In genomic region chr11:20045586-20045985, GRCm38 (mm10) we compare ENCODE assay signal across 20 mouse cellular contexts.
DNase-seq lines count a peak whose midpoint lies in the region; ATAC-seq and TF ChIP-seq lines count a peak whose summit lies in the region.
"Had no signal": no experiment of that assay in that cellular context is flagged by ENCODE, and none has a peak within 500 bp of the region (broad histone marks: within the 10 kb centered on the region; RNA-seq: fewer than 3 reads in every experiment).

No protein-coding gene starts in this region.

- no peak overlapping the region for H3K27ac ChIP-seq in intestine, postnatal 0 days (ENCODE audit: low read depth, low read length)
- no peak overlapping the region for H3K27ac ChIP-seq in intestine, embryonic 15.5 days
- no peak overlapping the region for H3K27ac ChIP-seq in lung, postnatal 0 days (ENCODE audit: low read length)
- no peak overlapping the region for H3K27ac ChIP-seq in MEL (ENCODE audit: control insufficient read depth, low read depth, low read length)
- H3K27ac ChIP-seq: forebrain, embryonic 12.5 days; hindbrain, embryonic 13.5 days; limb, embryonic 10.5 days had no signal

- no peaks in the 10 kb centered on the region for H3K79me2 ChIP-seq in MEL (ENCODE audit: control insufficient read depth, insufficient read depth, low read length, poor library complexity)

- no peak for ATAC-seq in intestine, postnatal 0 days
- ATAC-seq in intestine, embryonic 15.5 days: no peak
- no peak for ATAC-seq in lung, postnatal 0 days
- ATAC-seq: intestine, embryonic 16.5 days; midbrain, embryonic 16.5 days had no signal

- TF ChIP-seq POLR2A in MEL (IDR thresholded peaks at IDR 0.05; ENCODE audit: control insufficient read depth in 1 of 2, insufficient read depth in 1 of 2, low read depth in 1 of 2, low read length in 2 of 2, poor library complexity in 1 of 2): no peak

- no peak overlapping the region for H3K4me3 ChIP-seq in intestine, postnatal 0 days (ENCODE audit: low read depth, low read length)
- no peak overlapping the region for H3K4me3 ChIP-seq in intestine, embryonic 15.5 days (replicated peaks)
- no peak overlapping the region for H3K4me3 ChIP-seq in lung, postnatal 0 days (ENCODE audit: low read depth, low read length)
- no peak overlapping the region for H3K4me3 ChIP-seq in MEL (ENCODE audit: control insufficient read depth in 1 of 2, insufficient read depth in 1 of 2, low read depth in 2 of 2, low read length in 2 of 2)
- H3K4me3 ChIP-seq: forebrain, embryonic 12.5 days; hindbrain, embryonic 13.5 days; limb, embryonic 10.5 days had no signal

- TF ChIP-seq RAD21 in MEL (IDR thresholded peaks at IDR 0.05; ENCODE audit: low read depth, low read length): peak; percentile 45

- DNase-seq in lung, postnatal 0 days (ENCODE audit: low spot score): no peak
- no peak for DNase-seq in lung, postnatal 25 days (ENCODE audit: low spot score)
- DNase-seq in CD4-positive, CD25-positive, alpha-beta regulatory T cell, adult 2 months (ENCODE audit: low read depth, low spot score): peak; percentile 24
- DNase-seq in MEL (ENCODE audit: low read depth, low spot score): peak; percentile 44
- DNase-seq in spleen, postnatal 14 days (ENCODE audit: low spot score in 2 of 2): no peak
- no peak for DNase-seq in kidney, adult 8-10 months
- DNase-seq: cerebellum, adult 8-10 months; gastrocnemius, postnatal 36 days; heart, postnatal 10 days; kidney, postnatal 10 days; lung, postnatal 10 days; right cerebral cortex, postnatal 4 days had no signal

- no peaks in the 10 kb centered on the region for H3K36me3 ChIP-seq in intestine, postnatal 0 days (ENCODE audit: control insufficient read depth, insufficient read depth)
- H3K36me3 ChIP-seq in intestine, embryonic 15.5 days: no peaks in the 10 kb centered on the region
- H3K36me3 ChIP-seq in lung, postnatal 0 days (ENCODE audit: insufficient read depth, low read length): no peaks in the 10 kb centered on the region
- H3K36me3 ChIP-seq in MEL (ENCODE audit: control insufficient read depth in 1 of 2, insufficient read depth in 2 of 2, low read length in 2 of 2): peaks cover 0 to 3% of the 10 kb centered on the region in 2 experiments; a peak in 1 of 4 replicates
- H3K36me3 ChIP-seq: forebrain, embryonic 12.5 days; hindbrain, embryonic 13.5 days; limb, embryonic 10.5 days had no signal

- H3K4me1 ChIP-seq in intestine, postnatal 0 days (replicated peaks; ENCODE audit: control insufficient read depth, insufficient read depth, low read length): no peaks in the 10 kb centered on the region
- peaks cover 6% of the 10 kb centered on the region; the same call in 1 of the 2 replicates for H3K4me1 ChIP-seq in intestine, embryonic 15.5 days (replicated peaks)
- no peaks in the 10 kb centered on the region for H3K4me1 ChIP-seq in lung, postnatal 0 days (ENCODE audit: insufficient read depth, low read depth, low read length)
- H3K4me1 ChIP-seq in MEL (ENCODE audit: control insufficient read depth in 1 of 2, insufficient read depth in 2 of 2, low read length in 2 of 2): peaks cover 3 to 7% of the 10 kb centered on the region in 2 experiments; a peak in 3 of 4 replicates

- TF ChIP-seq EP300 in lung, postnatal 0 days (IDR thresholded peaks at IDR 0.05): no peak
- no peak for TF ChIP-seq EP300 in MEL (IDR thresholded peaks at IDR 0.05; ENCODE audit: low read depth in 1 of 2, low read length in 2 of 2)

- no peaks in the 10 kb centered on the region for H3K9me3 ChIP-seq in intestine, postnatal 0 days (ENCODE audit: control insufficient read depth)
- no peaks in the 10 kb centered on the region for H3K9me3 ChIP-seq in intestine, embryonic 15.5 days
- no peaks in the 10 kb centered on the region for H3K9me3 ChIP-seq in lung, postnatal 0 days (ENCODE audit: low read length)
- no peaks in the 10 kb centered on the region for H3K9me3 ChIP-seq in MEL (replicated peaks; ENCODE audit: insufficient read depth, low read length)
- H3K9me3 ChIP-seq: forebrain, embryonic 12.5 days; hindbrain, embryonic 13.5 days; limb, embryonic 10.5 days had no signal

- H3K9ac ChIP-seq in intestine, postnatal 0 days (ENCODE audit: low read depth, low read length): no peak overlapping the region
- H3K9ac ChIP-seq in intestine, embryonic 15.5 days: no peak overlapping the region
- no peak overlapping the region for H3K9ac ChIP-seq in lung, postnatal 0 days (replicated peaks; ENCODE audit: low read depth)
- no peak overlapping the region for H3K9ac ChIP-seq in MEL (ENCODE audit: control insufficient read depth, low read depth, low read length, poor library complexity, severe bottlenecking)
- H3K9ac ChIP-seq: forebrain, embryonic 12.5 days; hindbrain, embryonic 13.5 days had no signal

- 80% methylated on average over 3 of the region's 3 CpGs for WGBS in intestine, postnatal 0 days
- WGBS in intestine, embryonic 15.5 days: 70% methylated on average over 3 of the region's 3 CpGs
- WGBS in lung, postnatal 0 days: 85% methylated on average over 3 of the region's 3 CpGs

- no peak overlapping the region for H3K4me2 ChIP-seq in intestine, postnatal 0 days (replicated peaks; ENCODE audit: low read depth)
- H3K4me2 ChIP-seq in intestine, embryonic 15.5 days (replicated peaks): no peak overlapping the region
- no peak overlapping the region for H3K4me2 ChIP-seq in lung, postnatal 0 days (replicated peaks; ENCODE audit: low read depth, low read length)
- H3K4me2 ChIP-seq: forebrain, embryonic 12.5 days; hindbrain, embryonic 13.5 days; liver, embryonic 11.5 days had no signal

- peak; percentile 47 for TF ChIP-seq CTCF in intestine, postnatal 0 days (IDR thresholded peaks at IDR 0.05; ENCODE audit: low read depth)
- TF ChIP-seq CTCF in lung, postnatal 0 days (IDR thresholded peaks at IDR 0.05): peak; percentile 47
- TF ChIP-seq CTCF in MEL (IDR thresholded peaks at IDR 0.05 in 2 of 3, conservative IDR thresholded peaks at IDR 0.05 in 1 of 3; ENCODE audit: control insufficient read depth in 1 of 3, insufficient read depth in 1 of 3, low read depth in 2 of 3, low read length in 3 of 3, poor library complexity in 1 of 3, severe bottlenecking in 1 of 3): peak; percentile 14 to 58 (median 33); a peak in 4 of 6 replicates

- no peaks in the 10 kb centered on the region for H3K27me3 ChIP-seq in intestine, postnatal 0 days (replicated peaks; ENCODE audit: control insufficient read depth, insufficient read depth, low read length)
- no peaks in the 10 kb centered on the region for H3K27me3 ChIP-seq in intestine, embryonic 15.5 days (replicated peaks)
- no peaks in the 10 kb centered on the region for H3K27me3 ChIP-seq in lung, postnatal 0 days (replicated peaks; ENCODE audit: insufficient read depth, low read length)
- H3K27me3 ChIP-seq in MEL (ENCODE audit: control insufficient read depth in 1 of 2, insufficient read depth in 2 of 2, low read length in 2 of 2): no peaks in the 10 kb centered on the region
- H3K27me3 ChIP-seq: forebrain, embryonic 12.5 days; hindbrain, embryonic 13.5 days had no signal

TF ChIP-seq in MEL, 35 proteins besides CTCF, POLR2A, EP300 and RAD21:
- peak; percentile 66 for TF ChIP-seq SMC3 (IDR thresholded peaks at IDR 0.05; ENCODE audit: low read depth, low read length)
- no peak for TF ChIP-seq CHD2 (IDR thresholded peaks at IDR 0.05; ENCODE audit: low read length)
- peak; percentile 42; the same call in 1 of the 2 replicates for TF ChIP-seq ZC3H11A (IDR thresholded peaks at IDR 0.05; ENCODE audit: low read depth, low read length)
TF ChIP-seq in MEL: peak in this region for 2.

Comparison
In these comparisons a context has a peak if more than half of its experiments do, and no peak if none do; other contexts are left out.
1. DNase-seq: peak in CD4-positive, CD25-positive, alpha-beta regulatory T cell, adult 2 months (single experiment) and MEL (single experiment); none in lung, postnatal 0 days (single experiment), lung, postnatal 25 days (single experiment), spleen, postnatal 14 days (0 of 2) and kidney, adult 8-10 months (0 of 2).
2. Peak in every context shown above with its lines, with median percentiles within 50 percentile points of each other: CTCF ChIP-seq.